Mouse (Mus musculus) liver, adult 2 months (tissue): ENCODE results near the gene Setd1a.

ENCODE experiments used
- CTCF ChIP-seq: fragments of 200-500 bp; IDR thresholded peaks from 2 replicates; pipeline ENCODE4 v1.5.1; 2011; ENCODE audit warnings: low read depth, low read length, control low read depth
- POLR2A ChIP-seq: fragments of 200-500 bp; IDR thresholded peaks from 2 replicates; pipeline ENCODE4 v1.6.1; 2011; ENCODE audit warnings: low read length, control low read depth; ENCODE audit not compliant: insufficient read depth; ENCODE audit errors: extremely low read depth

- TF ChIP-seq POLR2A, result no peak
- TF ChIP-seq CTCF, result no peak
These were observed 41.3 kb downstream of the Setd1a start for GRCm38 (mm10) chr7:127817776-127818175.
